Mouse (Mus musculus) midbrain, embryonic 12.5 days (tissue): Measurements from ENCODE around the gene Fry. TPM values are rescaled to one million over a fixed set of nuclear protein-coding genes. Genes with fewer than 3 reads are reported as not detected.

Source experiments
- ATAC-seq: fragments of 200-750 bp; cut with Nextera tagmentation; 2 replicates; pipeline ENCODE4 v1.8.0; 2017; ENCODE audit warnings: low read depth, moderate TSS enrichment, moderate library complexity; ENCODE audit not compliant: low FRiP score
- H3K27ac ChIP-seq: fragments of 300-500 bp; sonication (generic); replicated peaks from 2 replicates; pipeline ENCODE4 v1.5.1; 2016; ENCODE audit warnings: mild to moderate bottlenecking
- H3K27me3 ChIP-seq: fragments of 300-500 bp; sonication (generic); 2 replicates; pipeline ENCODE4 v1.6.1; 2016; ENCODE audit warnings: mild to moderate bottlenecking
- H3K36me3 ChIP-seq: fragments of 300-500 bp; sonication (generic); 2 replicates; pipeline ENCODE4 v1.6.1; 2016
- H3K4me1 ChIP-seq: fragments of 300-500 bp; sonication (generic); 2 replicates; pipeline ENCODE4 v1.6.1; 2016
- H3K4me2 ChIP-seq: fragments of 300-500 bp; sonication (generic); replicated peaks from 2 replicates; pipeline ENCODE4 v1.6.1; 2016; ENCODE audit warnings: mild to moderate bottlenecking, moderate library complexity
- H3K4me3 ChIP-seq: fragments of 300-500 bp; sonication (generic); 2 replicates; pipeline ENCODE4 v1.5.1; 2016; ENCODE audit warnings: mild to moderate bottlenecking
- H3K9ac ChIP-seq: fragments of 300-500 bp; sonication (generic); replicated peaks from 2 replicates; pipeline ENCODE4 v1.6.1; 2016; ENCODE audit warnings: mild to moderate bottlenecking, moderate library complexity
- H3K9me3 ChIP-seq: fragments of 300-500 bp; sonication (generic); 2 replicates; pipeline ENCODE4 v1.6.1; 2016; ENCODE audit warnings: mild to moderate bottlenecking
- whole genome bisulfite sequencing: fragments of 180-500 bp; shearing (Covaris S2); methylation state at CpG from one replicate; pipeline ENCODE4 v1.1.7; 2016; 5-methylcytosine and 5-hydroxymethylcytosine counted together
- polyA plus RNA-seq: library from polyadenylated mRNA; unstranded; fragments of >200 nt; fragmentation: Nextera tagmentation; extraction: Ambion mirVana; gene quantifications from 2 replicates; pipeline ENCODE4 v1.2.1, GENCODE M21; 2016

The Fry gene
- polyA plus RNA-seq, 1 experiment from 2014 or later, result 18.2 TPM

DNA sequence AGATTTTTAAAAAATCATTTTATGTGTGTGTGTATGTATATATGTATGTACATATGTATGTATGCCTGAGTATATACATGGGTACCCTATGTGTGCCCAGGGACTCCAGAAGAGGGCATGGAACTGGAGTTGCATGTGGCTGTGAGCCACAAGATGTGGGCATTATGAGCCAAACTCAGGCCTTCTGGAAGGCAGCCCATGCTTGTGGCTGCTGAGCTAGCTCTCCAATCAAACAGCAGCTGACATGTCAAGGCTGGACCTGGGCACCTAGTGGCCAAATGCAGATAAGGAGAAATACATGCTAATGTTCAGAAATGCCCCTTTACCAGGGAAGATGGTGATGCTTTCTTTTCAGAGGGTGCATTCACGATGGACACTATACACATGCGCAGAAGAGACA lies 213.4 kb downstream of the Fry start:
- Histone ChIP-seq H3K9ac (no peak overlapping the region), H3K4me1 (no peaks in the 10 kb centered on the region), H3K27ac (no peak overlapping the region), H3K27me3 (no peaks in the 10 kb centered on the region), H3K4me3 (no peak overlapping the region), H3K9me3 (no peaks in the 10 kb centered on the region), H3K36me3 (no peaks in the 10 kb centered on the region), H3K4me2 (no peak overlapping the region)
- WGBS, result 89% methylated on average over 2 of the region's 2 CpGs
- ATAC-seq, result no peak

DNA sequence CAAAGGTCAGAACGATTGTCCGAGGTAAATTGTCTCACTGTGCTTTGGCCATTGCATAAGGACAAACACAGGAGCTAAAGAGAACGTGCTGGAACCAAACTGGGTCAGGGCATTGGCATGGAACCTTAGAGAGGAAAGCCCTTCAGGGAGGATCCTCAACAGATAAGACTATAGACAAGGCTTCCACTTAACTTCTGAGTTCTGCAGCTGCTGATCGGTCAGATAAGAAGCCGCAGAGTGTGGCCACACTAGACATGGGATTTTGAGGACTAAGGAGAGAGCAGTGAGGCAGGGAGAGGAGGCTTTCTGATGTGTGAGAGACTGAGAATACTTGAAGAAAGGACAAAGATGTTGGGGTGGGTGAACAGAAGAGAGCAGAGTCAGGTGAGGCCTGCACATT lies 214.4 kb downstream of the Fry start:
- Histone ChIP-seq H3K4me2 (no peak overlapping the region), H3K27me3 (no peaks in the 10 kb centered on the region), H3K36me3 (no peaks in the 10 kb centered on the region), H3K9me3 (no peaks in the 10 kb centered on the region), H3K4me3 (no peak overlapping the region), H3K4me1 (no peaks in the 10 kb centered on the region), H3K27ac (no peak overlapping the region), H3K9ac (no peak overlapping the region)
- no peak for ATAC-seq
- 78% methylated on average over 5 of the region's 5 CpGs for WGBS

DNA sequence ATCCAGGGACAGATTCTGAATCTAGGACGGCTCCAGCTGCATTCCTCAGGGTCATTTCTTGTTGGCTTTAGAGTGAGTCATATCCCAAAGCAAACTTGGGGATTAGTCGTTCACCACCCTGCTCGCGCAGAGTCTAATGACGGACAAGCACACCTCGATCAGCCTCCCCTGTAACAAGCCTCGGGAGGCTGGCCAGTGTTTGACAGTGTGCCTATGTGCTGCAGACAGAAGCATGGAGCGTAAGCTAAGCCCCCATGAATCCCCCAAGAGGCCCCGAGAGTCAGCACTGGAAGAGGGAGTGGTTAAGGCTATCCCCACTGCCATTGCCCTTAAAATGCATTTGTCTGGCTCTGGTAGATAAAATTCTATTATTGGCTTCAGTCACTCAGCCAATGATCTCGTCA lies 214.9 kb downstream of the Fry start:
- no peak overlapping the region for H3K4me2 ChIP-seq
- H3K27ac ChIP-seq, result no peak overlapping the region
- H3K9ac ChIP-seq, result no peak overlapping the region
- no peak for ATAC-seq
- H3K36me3 ChIP-seq, result no peaks in the 10 kb centered on the region
- no peaks in the 10 kb centered on the region for H3K9me3 ChIP-seq
- no peaks in the 10 kb centered on the region for H3K4me1 ChIP-seq
- 70% methylated on average over 10 of the region's 10 CpGs for WGBS
- no peaks in the 10 kb centered on the region for H3K27me3 ChIP-seq
- H3K4me3 ChIP-seq, result no peak overlapping the region

- WGBS, result 62% methylated on average over 10 of the region's 10 CpGs
- Histone ChIP-seq H3K9me3 (no peaks in the 10 kb centered on the region), H3K4me1 (no peaks in the 10 kb centered on the region), H3K27ac (no peak overlapping the region), H3K9ac (no peak overlapping the region), H3K4me2 (no peak overlapping the region), H3K36me3 (no peaks in the 10 kb centered on the region), H3K4me3 (no peak overlapping the region), H3K27me3 (no peaks in the 10 kb centered on the region)
- no peak for ATAC-seq
Observed at GRCm38 (mm10) chr5:150336451-150336850, 218.0 kb downstream of the Fry start.

DNA sequence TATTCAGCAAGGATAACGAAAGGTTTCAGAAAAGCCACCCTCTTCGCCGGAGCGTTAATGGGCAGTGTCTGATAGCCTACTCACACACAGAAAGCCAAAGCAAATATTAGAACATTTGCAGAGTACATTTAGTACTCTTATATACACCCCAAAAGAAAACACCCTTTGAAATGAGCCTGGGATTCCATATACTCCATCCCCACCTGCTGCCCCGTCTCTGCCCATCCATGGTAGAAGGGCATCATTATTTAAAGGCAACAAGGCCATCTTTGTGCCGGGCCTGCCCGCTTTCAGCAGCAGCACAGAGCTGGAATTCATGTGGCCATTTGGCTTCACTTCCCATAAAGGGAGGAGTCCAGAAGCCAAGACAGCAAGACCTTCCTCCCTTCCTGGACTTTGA lies 219.3 kb downstream of the Fry start:
- Histone ChIP-seq H3K27me3 (no peaks in the 10 kb centered on the region), H3K4me1 (no peaks in the 10 kb centered on the region), H3K4me3 (no peak overlapping the region), H3K9ac (no peak overlapping the region), H3K27ac (no peak overlapping the region), H3K9me3 (no peaks in the 10 kb centered on the region), H3K4me2 (no peak overlapping the region), H3K36me3 (no peaks in the 10 kb centered on the region)
- 93% methylated on average over 7 of the region's 7 CpGs for WGBS
- ATAC-seq, result no peak

DNA sequence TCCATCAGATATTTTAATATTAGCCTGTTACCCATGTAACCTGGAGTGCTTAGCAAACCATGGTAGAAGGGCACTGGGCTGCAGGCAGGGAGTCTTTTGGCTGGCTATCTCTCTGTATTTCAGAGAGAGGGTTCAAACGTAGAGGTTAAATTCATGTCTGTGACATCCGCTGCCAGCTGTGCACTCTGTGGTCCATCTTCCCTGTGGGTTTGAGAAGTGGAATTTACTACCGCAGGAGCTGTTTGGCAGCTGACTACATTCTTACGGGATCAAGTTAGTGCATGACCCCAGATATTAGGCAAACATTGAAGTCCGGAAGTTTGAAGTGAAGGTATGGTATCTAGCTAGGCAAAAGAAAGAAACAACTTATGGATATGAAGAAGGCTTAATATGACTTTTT lies 222.5 kb downstream of the Fry start:
- no peak overlapping the region for H3K27ac ChIP-seq
- no peaks in the 10 kb centered on the region for H3K4me1 ChIP-seq
- no peak overlapping the region for H3K4me3 ChIP-seq
- no peaks in the 10 kb centered on the region for H3K9me3 ChIP-seq
- no peak for ATAC-seq
- no peaks in the 10 kb centered on the region for H3K27me3 ChIP-seq
- WGBS, result 79% methylated on average over 5 of the region's 5 CpGs
- no peak overlapping the region for H3K4me2 ChIP-seq
- 0 out of 2 replicates have a peak, but pooled peaks cover 2% of the 10 kb centered on the region for H3K36me3 ChIP-seq
- no peak overlapping the region for H3K9ac ChIP-seq

- Histone ChIP-seq H3K27ac (no peak overlapping the region), H3K27me3 (no peaks in the 10 kb centered on the region), H3K9me3 (peaks cover 6% of the 10 kb centered on the region; the same call in 1 of the 2 replicates), H3K36me3 (peaks cover 12% of the 10 kb centered on the region; the same call in 1 of the 2 replicates), H3K9ac (no peak overlapping the region), H3K4me3 (no peak overlapping the region), H3K4me1 (no peaks in the 10 kb centered on the region), H3K4me2 (no peak overlapping the region)
- ATAC-seq, result no peak
- WGBS, result 81% methylated on average over 3 of the region's 3 CpGs
Observed at GRCm38 (mm10) chr5:150342139-150342538, 223.7 kb downstream of the Fry start.

- H3K4me2 ChIP-seq, result no peak overlapping the region
- no peak for ATAC-seq
Observed at GRCm38 (mm10) chr5:150345946-150346345, 227.5 kb downstream of the Fry start.

GRCm38 (mm10) chr5:150346378-150346777 lies 227.9 kb downstream of the Fry start:
- H3K9ac ChIP-seq, result no peak overlapping the region
- ATAC-seq, result no peak
- H3K27me3 ChIP-seq, result no peaks in the 10 kb centered on the region
- peaks cover 7% of the 10 kb centered on the region; the same call in 1 of the 2 replicates for H3K9me3 ChIP-seq
- no peak overlapping the region for H3K4me3 ChIP-seq
- H3K4me2 ChIP-seq, result no peak overlapping the region
- H3K27ac ChIP-seq, result no peak overlapping the region
- peaks cover 18% of the 10 kb centered on the region; the same call in 1 of the 2 replicates for H3K36me3 ChIP-seq
- 81% methylated on average over 4 of the region's 4 CpGs for WGBS
- no peaks in the 10 kb centered on the region for H3K4me1 ChIP-seq

More at GRCm38 (mm10) chr5:150345946-150346345, 227.5 kb downstream of the Fry start:
- H3K4me1 ChIP-seq, result no peaks in the 10 kb centered on the region
- H3K27ac ChIP-seq, result no peak overlapping the region
- H3K27me3 ChIP-seq, result no peaks in the 10 kb centered on the region
- 92% methylated on average over 7 of the region's 7 CpGs for whole genome bisulfite sequencing
- peaks cover 7% of the 10 kb centered on the region; the same call in 1 of the 2 replicates for H3K9me3 ChIP-seq
- peaks cover 18% of the 10 kb centered on the region; the same call in 1 of the 2 replicates for H3K36me3 ChIP-seq
- H3K9ac ChIP-seq, result no peak overlapping the region
- no peak overlapping the region for H3K4me3 ChIP-seq

- 95% methylated on average over 2 of the region's 2 CpGs for whole genome bisulfite sequencing
- no peaks in the 10 kb centered on the region for H3K4me1 ChIP-seq
Observed at GRCm38 (mm10) chr5:150347845-150348244, 229.4 kb downstream of the Fry start.

DNA sequence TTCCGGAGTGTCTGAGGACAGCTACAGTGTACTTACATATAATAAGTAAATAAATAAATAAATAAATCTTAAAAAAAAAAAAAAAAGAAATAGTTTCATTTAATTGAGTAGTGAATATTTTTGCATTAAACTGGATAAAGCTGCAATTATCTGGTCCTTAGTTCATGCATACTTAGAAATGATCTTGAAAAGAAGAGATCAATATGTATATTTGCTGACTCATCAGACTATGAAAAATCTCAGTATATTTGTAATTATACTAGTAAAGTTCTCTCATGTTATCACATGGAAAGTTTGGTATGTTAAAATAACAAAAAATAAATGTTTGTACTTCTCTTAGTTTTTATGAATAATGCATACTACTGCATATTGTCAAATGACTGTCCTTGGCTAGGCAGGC lies 229.9 kb downstream of the Fry start:
- H3K9me3 ChIP-seq, result peaks cover 7% of the 10 kb centered on the region; the same call in 1 of the 2 replicates
- H3K27ac ChIP-seq, result no peak overlapping the region
- no peak overlapping the region for H3K9ac ChIP-seq
- WGBS, result 100% methylated on average over 1 of the region's 1 CpGs
- H3K27me3 ChIP-seq, result no peaks in the 10 kb centered on the region
- ATAC-seq, result no peak
- no peaks in the 10 kb centered on the region for H3K4me1 ChIP-seq
- H3K36me3 ChIP-seq, result peaks cover 18% of the 10 kb centered on the region; the same call in 1 of the 2 replicates
- H3K4me2 ChIP-seq, result no peak overlapping the region
- no peak overlapping the region for H3K4me3 ChIP-seq

More at GRCm38 (mm10) chr5:150347845-150348244, 229.4 kb downstream of the Fry start:
- Histone ChIP-seq H3K9ac (no peak overlapping the region), H3K27me3 (no peaks in the 10 kb centered on the region), H3K4me3 (no peak overlapping the region), H3K36me3 (peaks cover 18% of the 10 kb centered on the region; the same call in 1 of the 2 replicates), H3K4me2 (no peak overlapping the region), H3K9me3 (peaks cover 7% of the 10 kb centered on the region; the same call in 1 of the 2 replicates), H3K27ac (no peak overlapping the region)
- ATAC-seq, result no peak

DNA sequence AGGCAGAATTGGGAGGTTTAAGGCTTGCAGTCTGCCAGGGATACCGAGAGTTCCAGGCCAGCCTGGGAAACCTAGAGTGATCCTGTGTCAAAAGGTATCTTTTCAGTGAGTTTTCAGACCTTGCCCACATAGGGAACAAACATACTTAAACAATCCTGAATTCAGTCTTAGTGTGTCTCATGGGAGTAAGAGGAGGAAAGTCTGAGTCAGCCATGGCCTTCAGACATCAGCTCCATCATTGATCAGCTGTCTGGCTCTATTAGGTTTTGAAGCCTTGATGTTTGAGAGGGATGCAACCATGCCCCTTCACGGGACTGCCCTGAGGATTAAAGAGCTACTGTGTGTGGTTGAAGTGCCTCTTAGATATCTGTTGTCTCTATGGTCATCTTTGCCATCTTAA lies 232.7 kb downstream of the Fry start:
- Histone ChIP-seq H3K9me3 (peaks cover 7% of the 10 kb centered on the region; the same call in 1 of the 2 replicates), H3K4me3 (no peak overlapping the region), H3K4me2 (no peak overlapping the region), H3K27me3 (no peaks in the 10 kb centered on the region), H3K4me1 (no peaks in the 10 kb centered on the region), H3K27ac (no peak overlapping the region), H3K36me3 (peaks cover 15% of the 10 kb centered on the region), H3K9ac (no peak overlapping the region)
- ATAC-seq, result no peak
- 88% methylated on average over 2 of the region's 2 CpGs for WGBS

GRCm38 (mm10) chr5:150358671-150359070 lies 240.2 kb downstream of the Fry start:
- H3K9ac ChIP-seq, result no peak overlapping the region
- no peaks in the 10 kb centered on the region for H3K4me1 ChIP-seq
- H3K4me2 ChIP-seq, result no peak overlapping the region
- 93% methylated on average over 14 of the region's 14 CpGs for WGBS
- H3K27me3 ChIP-seq, result no peaks in the 10 kb centered on the region
- H3K27ac ChIP-seq, result no peak overlapping the region
- H3K36me3 ChIP-seq, result peaks cover 6% of the 10 kb centered on the region; the same call in 1 of the 2 replicates
- H3K4me3 ChIP-seq, result no peak overlapping the region
- no peak for ATAC-seq
- no peaks in the 10 kb centered on the region for H3K9me3 ChIP-seq
